Mouse (Mus musculus) heart, postnatal 0 days (tissue): ENCODE measurements around the gene Camk1.

ENCODE experiments used
- CTCF ChIP-seq: IDR thresholded peaks from 2 replicates; pipeline ENCODE4 v1.5.1; 2016; ENCODE audit warnings: antibody characterized with exemption, control low read depth, low read depth
- EP300 ChIP-seq: IDR thresholded peaks from 2 replicates; pipeline ENCODE4 v1.6.1; 2016; ENCODE audit warnings: antibody characterized with exemption, low read depth

- TF ChIP-seq CTCF = no peak
- no peak for TF ChIP-seq EP300
Measured at GRCm38 (mm10) chr6:113307481-113308121, 36.2 kb downstream of the Camk1 start.
